Mouse (Mus musculus): ENCODE measurements around the gene Hadha. TPM values are rescaled to one million over a fixed set of nuclear protein-coding genes. Genes with fewer than 3 reads are reported as not detected.

Gene Hadha
- polyA plus RNA-seq, 1 experiment from 2014 or later, result 110 TPM

- ATAC-seq, result peak; percentile 17; the same call in 1 of the 2 replicates
- DNase-seq (ENCODE audit: low spot score), result peak; percentile 27
- Histone ChIP-seq H3K27ac (ENCODE audit: low read length) (no peak overlapping the region), H3K4me1 (ENCODE audit: insufficient read depth, low read depth, low read length) (no peaks in the 10 kb centered on the region), H3K9me3 (ENCODE audit: low read length) (no peaks in the 10 kb centered on the region), H3K4me3 (ENCODE audit: low read depth, low read length) (no peak overlapping the region), H3K9ac (replicated peaks; ENCODE audit: low read depth) (no peak overlapping the region), H3K36me3 (ENCODE audit: insufficient read depth, low read length) (peaks cover 17% of the 10 kb centered on the region; the same call in 1 of the 2 replicates), H3K27me3 (replicated peaks; ENCODE audit: insufficient read depth, low read length) (no peaks in the 10 kb centered on the region), H3K4me2 (replicated peaks; ENCODE audit: low read depth, low read length) (no peak overlapping the region)
- TF ChIP-seq CTCF (IDR thresholded peaks at IDR 0.05), result no peak
- TF ChIP-seq EP300 (IDR thresholded peaks at IDR 0.05), result no peak
- WGBS, result 73% methylated on average over 5 of the region's 5 CpGs
Observed at GRCm38 (mm10) chr5:30170303-30170940, 15.5 kb upstream of the Hadha start.

GRCm38 (mm10) chr5:30165234-30165946 is 10.4 kb upstream of the Hadha start:
- WGBS, result 79% methylated on average over 5 of the region's 5 CpGs
- Histone ChIP-seq H3K4me2 (replicated peaks; ENCODE audit: low read depth, low read length) (no peak overlapping the region), H3K4me3 (ENCODE audit: low read depth, low read length) (no peak overlapping the region), H3K27me3 (replicated peaks; ENCODE audit: insufficient read depth, low read length) (no peaks in the 10 kb centered on the region), H3K36me3 (ENCODE audit: insufficient read depth, low read length) (0 out of 2 replicates have a peak, but pooled peaks cover 6% of the 10 kb centered on the region), H3K4me1 (ENCODE audit: insufficient read depth, low read depth, low read length) (no peaks in the 10 kb centered on the region), H3K9ac (replicated peaks; ENCODE audit: low read depth) (no peak overlapping the region), H3K9me3 (ENCODE audit: low read length) (no peaks in the 10 kb centered on the region), H3K27ac (ENCODE audit: low read length) (no peak overlapping the region)
- ATAC-seq (no peak), DNase-seq (ENCODE audit: low spot score) (no peak)
- TF ChIP-seq CTCF (IDR thresholded peaks at IDR 0.05), result no peak
- TF ChIP-seq EP300 (IDR thresholded peaks at IDR 0.05), result no peak

- H3K36me3 ChIP-seq (ENCODE audit: insufficient read depth, low read length), result no peaks in the 10 kb centered on the region
- TF ChIP-seq EP300 (IDR thresholded peaks at IDR 0.05) (no peak), CTCF (IDR thresholded peaks at IDR 0.05) (no peak)
Observed at GRCm38 (mm10) chr5:30162339-30162738, 7.4 kb upstream of the Hadha start.

GRCm38 (mm10) chr5:30161836-30162235 is 6.9 kb upstream of the Hadha start:
- DNase-seq (ENCODE audit: low spot score), result no peak
- 88% methylated on average over 1 of the region's 1 CpGs for WGBS

More at GRCm38 (mm10) chr5:30162339-30162738, 7.4 kb upstream of the Hadha start:
- H3K9ac ChIP-seq (replicated peaks; ENCODE audit: low read depth), result no peak overlapping the region
- ATAC-seq (no peak), DNase-seq (ENCODE audit: low spot score) (no peak)
- 68% methylated on average over 6 of the region's 6 CpGs for WGBS
- no peaks in the 10 kb centered on the region for H3K27me3 ChIP-seq (replicated peaks; ENCODE audit: insufficient read depth, low read length)
- H3K4me3 ChIP-seq (ENCODE audit: low read depth, low read length), result no peak overlapping the region
- no peak overlapping the region for H3K4me2 ChIP-seq (replicated peaks; ENCODE audit: low read depth, low read length)
- no peak overlapping the region for H3K27ac ChIP-seq (ENCODE audit: low read length)
- H3K9me3 ChIP-seq (ENCODE audit: low read length), result no peaks in the 10 kb centered on the region
- no peaks in the 10 kb centered on the region for H3K4me1 ChIP-seq (ENCODE audit: insufficient read depth, low read depth, low read length)

GRCm38 (mm10) chr5:30159601-30160000 is 4.6 kb upstream of the Hadha start:
- H3K4me1 ChIP-seq (ENCODE audit: insufficient read depth, low read depth, low read length), result peaks cover 2% of the 10 kb centered on the region; the same call in 1 of the 2 replicates
- no peaks in the 10 kb centered on the region for H3K27me3 ChIP-seq (replicated peaks; ENCODE audit: insufficient read depth, low read length)
- H3K36me3 ChIP-seq (ENCODE audit: insufficient read depth, low read length), result no peaks in the 10 kb centered on the region
- H3K4me3 ChIP-seq (ENCODE audit: low read depth, low read length), result no peak overlapping the region
- H3K27ac ChIP-seq (ENCODE audit: low read length), result no peak overlapping the region
- 78% methylated on average over 6 of the region's 6 CpGs for whole genome bisulfite sequencing
- DNase-seq (ENCODE audit: low spot score), result no peak
- TF ChIP-seq CTCF (IDR thresholded peaks at IDR 0.05) (no peak), EP300 (IDR thresholded peaks at IDR 0.05) (no peak)
- ATAC-seq, result no peak
- no peaks in the 10 kb centered on the region for H3K9me3 ChIP-seq (ENCODE audit: low read length)
- H3K4me2 ChIP-seq (replicated peaks; ENCODE audit: low read depth, low read length), result no peak overlapping the region
- no peak overlapping the region for H3K9ac ChIP-seq (replicated peaks; ENCODE audit: low read depth)

More at GRCm38 (mm10) chr5:30161836-30162235, 6.9 kb upstream of the Hadha start:
- H3K4me2 ChIP-seq (replicated peaks; ENCODE audit: low read depth, low read length), result no peak overlapping the region
- H3K4me1 ChIP-seq (ENCODE audit: insufficient read depth, low read depth, low read length), result peaks cover 2% of the 10 kb centered on the region; the same call in 1 of the 2 replicates
- no peaks in the 10 kb centered on the region for H3K9me3 ChIP-seq (ENCODE audit: low read length)
- ATAC-seq, result no peak
- no peak for TF ChIP-seq CTCF (IDR thresholded peaks at IDR 0.05)
- no peak for TF ChIP-seq EP300 (IDR thresholded peaks at IDR 0.05)
- no peak overlapping the region for H3K9ac ChIP-seq (replicated peaks; ENCODE audit: low read depth)
- H3K27ac ChIP-seq (ENCODE audit: low read length), result no peak overlapping the region
- H3K36me3 ChIP-seq (ENCODE audit: insufficient read depth, low read length), result no peaks in the 10 kb centered on the region
- no peaks in the 10 kb centered on the region for H3K27me3 ChIP-seq (replicated peaks; ENCODE audit: insufficient read depth, low read length)
- no peak overlapping the region for H3K4me3 ChIP-seq (ENCODE audit: low read depth, low read length)

GRCm38 (mm10) chr5:30155821-30156629 is 1.1 kb upstream of the Hadha start:
- TF ChIP-seq EP300 (IDR thresholded peaks at IDR 0.05) (no peak), CTCF (IDR thresholded peaks at IDR 0.05) (no peak)
- peaks cover 5% of the 10 kb centered on the region; the same call in 1 of the 2 replicates for H3K4me1 ChIP-seq (ENCODE audit: insufficient read depth, low read depth, low read length)
- H3K9ac ChIP-seq (replicated peaks; ENCODE audit: low read depth), result peak overlapping the region; percentile 76
- H3K27ac ChIP-seq (ENCODE audit: low read length), result peak overlapping the region; percentile 95
- peak overlapping the region; percentile 84 for H3K4me3 ChIP-seq (ENCODE audit: low read depth, low read length)
- 23% methylated on average over 13 of the region's 13 CpGs for WGBS
- no peaks in the 10 kb centered on the region for H3K36me3 ChIP-seq (ENCODE audit: insufficient read depth, low read length)
- H3K27me3 ChIP-seq (replicated peaks; ENCODE audit: insufficient read depth, low read length), result no peaks in the 10 kb centered on the region
- H3K9me3 ChIP-seq (ENCODE audit: low read length), result no peaks in the 10 kb centered on the region
- ATAC-seq, result no peak
- peak overlapping the region; percentile 62 for H3K4me2 ChIP-seq (replicated peaks; ENCODE audit: low read depth, low read length)
- peak; percentile 33 for DNase-seq (ENCODE audit: low spot score)

Data from lung, postnatal 0 days (tissue).